Mouse (Mus musculus): Measurements from ENCODE around the gene March10. TPM values are rescaled to one million over a fixed set of nuclear protein-coding genes. Genes with fewer than 3 reads are reported as not detected.

The March10 gene
- 0.13 TPM for polyA plus RNA-seq (2012; fragmentation: generic; extraction: Trizol)

- Histone ChIP-seq H3ac (ENCODE audit: control insufficient read depth, insufficient read length) (no peak within 1 kb of the TSS), H3K4me2 (ENCODE audit: low read depth) (no peak within 1 kb of the TSS), H3K4me3 (no peak within 1 kb of the TSS), H3K36me3 (ENCODE audit: control insufficient read depth, insufficient read depth) (no peaks in the 10 kb centered on the region), H3K27me3 (ENCODE audit: control insufficient read depth, insufficient read depth, insufficient read length) (no peaks in the 10 kb centered on the region), H3K79me2 (ENCODE audit: control insufficient read depth, insufficient read depth) (no peaks in the 10 kb centered on the region)
- TF ChIP-seq POLR2AphosphoS2 (IDR thresholded peaks at IDR 0.05; ENCODE audit: insufficient read length, low read depth), result no peak
- no peak for TF ChIP-seq TCF12 (IDR thresholded peaks at IDR 0.05; ENCODE audit: insufficient read depth, poor library complexity, severe bottlenecking)
- TF ChIP-seq MAX (IDR thresholded peaks at IDR 0.05; ENCODE audit: low read depth), result no peak
- TF ChIP-seq E2F4 (IDR thresholded peaks at IDR 0.05; ENCODE audit: insufficient read depth), result no peak
- no peak for TF ChIP-seq CEBPB (IDR thresholded peaks at IDR 0.05; ENCODE audit: insufficient read depth, poor library complexity, severe bottlenecking)
- TF ChIP-seq REST (IDR thresholded peaks at IDR 0.05; ENCODE audit: insufficient read depth, insufficient read length), result no peak
- no peak for TF ChIP-seq SRF (IDR thresholded peaks at IDR 0.05; ENCODE audit: control insufficient read depth, insufficient read length, low read depth)
- TF ChIP-seq USF1 (IDR thresholded peaks at IDR 0.05; ENCODE audit: low read depth), result no peak
- no peak for TF ChIP-seq MYOG (IDR thresholded peaks at IDR 0.05; ENCODE audit: control insufficient read depth in 1 of 3, insufficient read depth in 1 of 3, insufficient read length in 2 of 3, low read depth in 2 of 3)
- no peak for TF ChIP-seq TCF3 (IDR thresholded peaks at IDR 0.05; ENCODE audit: insufficient read length, low read depth)
- TF ChIP-seq MYOD1 (IDR thresholded peaks at IDR 0.05; ENCODE audit: control insufficient read depth in 1 of 3, insufficient read length in 2 of 3, low read depth in 2 of 3), result no peak
- no peak for TF ChIP-seq POLR2A (IDR thresholded peaks at IDR 0.05; ENCODE audit: insufficient read length, low read depth)
Observed at GRCm38 (mm10) chr11:105456497-105456907, at the start of gene March10. Gene March10, minus strand, starts transcription at chr11:105456735.

- Histone ChIP-seq H3K27me3 (ENCODE audit: control insufficient read depth, insufficient read depth, insufficient read length) (no peaks in the 10 kb centered on the region), H3K79me2 (ENCODE audit: control insufficient read depth, insufficient read depth) (no peaks in the 10 kb centered on the region), H3K4me3 (no peak overlapping the region), H3ac (ENCODE audit: control insufficient read depth, insufficient read length) (no peak overlapping the region), H3K36me3 (ENCODE audit: control insufficient read depth, insufficient read depth) (no peaks in the 10 kb centered on the region), H3K4me2 (ENCODE audit: low read depth) (no peak overlapping the region)
- TF ChIP-seq SRF (IDR thresholded peaks at IDR 0.05; ENCODE audit: control insufficient read depth, insufficient read length, low read depth) (no peak), CEBPB (IDR thresholded peaks at IDR 0.05; ENCODE audit: insufficient read depth, poor library complexity, severe bottlenecking) (no peak), USF1 (IDR thresholded peaks at IDR 0.05; ENCODE audit: low read depth) (no peak), POLR2AphosphoS2 (IDR thresholded peaks at IDR 0.05; ENCODE audit: insufficient read length, low read depth) (no peak), MAX (IDR thresholded peaks at IDR 0.05; ENCODE audit: low read depth) (no peak), TCF3 (IDR thresholded peaks at IDR 0.05; ENCODE audit: insufficient read length, low read depth) (no peak), POLR2A (IDR thresholded peaks at IDR 0.05; ENCODE audit: insufficient read length, low read depth) (no peak), REST (IDR thresholded peaks at IDR 0.05; ENCODE audit: insufficient read depth, insufficient read length) (no peak), E2F4 (IDR thresholded peaks at IDR 0.05; ENCODE audit: insufficient read depth) (no peak), MYOG (IDR thresholded peaks at IDR 0.05; ENCODE audit: control insufficient read depth in 1 of 3, insufficient read depth in 1 of 3, insufficient read length in 2 of 3, low read depth in 2 of 3) (no peak), MYOD1 (IDR thresholded peaks at IDR 0.05; ENCODE audit: control insufficient read depth in 1 of 3, insufficient read length in 2 of 3, low read depth in 2 of 3) (no peak), TCF12 (IDR thresholded peaks at IDR 0.05; ENCODE audit: insufficient read depth, poor library complexity, severe bottlenecking) (no peak)
Observed at GRCm38 (mm10) chr11:105506322-105506721, 49.8 kb upstream of the March10 start.

GRCm38 (mm10) chr11:105505038-105505437, 48.5 kb upstream of the March10 start:
- Histone ChIP-seq H3K4me2 (ENCODE audit: low read depth) (no peak overlapping the region), H3K79me2 (ENCODE audit: control insufficient read depth, insufficient read depth) (no peaks in the 10 kb centered on the region), H3ac (ENCODE audit: control insufficient read depth, insufficient read length) (no peak overlapping the region), H3K36me3 (ENCODE audit: control insufficient read depth, insufficient read depth) (no peaks in the 10 kb centered on the region), H3K4me3 (no peak overlapping the region), H3K27me3 (ENCODE audit: control insufficient read depth, insufficient read depth, insufficient read length) (no peaks in the 10 kb centered on the region)
- TF ChIP-seq USF1 (IDR thresholded peaks at IDR 0.05; ENCODE audit: low read depth) (no peak), TCF3 (IDR thresholded peaks at IDR 0.05; ENCODE audit: insufficient read length, low read depth) (no peak), POLR2A (IDR thresholded peaks at IDR 0.05; ENCODE audit: insufficient read length, low read depth) (no peak), POLR2AphosphoS2 (IDR thresholded peaks at IDR 0.05; ENCODE audit: insufficient read length, low read depth) (no peak), CEBPB (IDR thresholded peaks at IDR 0.05; ENCODE audit: insufficient read depth, poor library complexity, severe bottlenecking) (no peak), MYOD1 (IDR thresholded peaks at IDR 0.05; ENCODE audit: control insufficient read depth in 1 of 3, insufficient read length in 2 of 3, low read depth in 2 of 3) (no peak), REST (IDR thresholded peaks at IDR 0.05; ENCODE audit: insufficient read depth, insufficient read length) (no peak), MAX (IDR thresholded peaks at IDR 0.05; ENCODE audit: low read depth) (no peak)

- Histone ChIP-seq H3K36me3 (ENCODE audit: control insufficient read depth, insufficient read depth) (no peaks in the 10 kb centered on the region), H3K79me2 (ENCODE audit: control insufficient read depth, insufficient read depth) (no peaks in the 10 kb centered on the region), H3ac (ENCODE audit: control insufficient read depth, insufficient read length) (no peak overlapping the region), H3K4me2 (ENCODE audit: low read depth) (no peak overlapping the region), H3K4me3 (no peak overlapping the region), H3K27me3 (ENCODE audit: control insufficient read depth, insufficient read depth, insufficient read length) (no peaks in the 10 kb centered on the region)
- TF ChIP-seq POLR2A (IDR thresholded peaks at IDR 0.05; ENCODE audit: insufficient read length, low read depth) (no peak), REST (IDR thresholded peaks at IDR 0.05; ENCODE audit: insufficient read depth, insufficient read length) (no peak), CEBPB (IDR thresholded peaks at IDR 0.05; ENCODE audit: insufficient read depth, poor library complexity, severe bottlenecking) (no peak), USF1 (IDR thresholded peaks at IDR 0.05; ENCODE audit: low read depth) (peak; percentile 23), MYOD1 (IDR thresholded peaks at IDR 0.05; ENCODE audit: control insufficient read depth in 1 of 3, insufficient read length in 2 of 3, low read depth in 2 of 3) (peak in 1 of 3 experiments; percentile 56)
Observed at GRCm38 (mm10) chr11:105502311-105502710, 45.8 kb upstream of the March10 start.

GRCm38 (mm10) chr11:105497505-105497904, 41.0 kb upstream of the March10 start:
- Histone ChIP-seq H3K4me3 (no peak overlapping the region), H3K36me3 (ENCODE audit: control insufficient read depth, insufficient read depth) (no peaks in the 10 kb centered on the region), H3K79me2 (ENCODE audit: control insufficient read depth, insufficient read depth) (no peaks in the 10 kb centered on the region), H3K27me3 (ENCODE audit: control insufficient read depth, insufficient read depth, insufficient read length) (no peaks in the 10 kb centered on the region), H3ac (ENCODE audit: control insufficient read depth, insufficient read length) (no peak overlapping the region), H3K4me2 (ENCODE audit: low read depth) (no peak overlapping the region)
- no peak for TF ChIP-seq TCF3 (IDR thresholded peaks at IDR 0.05; ENCODE audit: insufficient read length, low read depth)
- TF ChIP-seq REST (IDR thresholded peaks at IDR 0.05; ENCODE audit: insufficient read depth, insufficient read length), result no peak
- TF ChIP-seq CEBPB (IDR thresholded peaks at IDR 0.05; ENCODE audit: insufficient read depth, poor library complexity, severe bottlenecking), result no peak
- no peak for TF ChIP-seq MYOD1 (IDR thresholded peaks at IDR 0.05; ENCODE audit: control insufficient read depth in 1 of 3, insufficient read length in 2 of 3, low read depth in 2 of 3)
- no peak for TF ChIP-seq MYOG (IDR thresholded peaks at IDR 0.05; ENCODE audit: control insufficient read depth in 1 of 3, insufficient read depth in 1 of 3, insufficient read length in 2 of 3, low read depth in 2 of 3)
- no peak for TF ChIP-seq TCF12 (IDR thresholded peaks at IDR 0.05; ENCODE audit: insufficient read depth, poor library complexity, severe bottlenecking)
- TF ChIP-seq POLR2A (IDR thresholded peaks at IDR 0.05; ENCODE audit: insufficient read length, low read depth), result no peak
- no peak for TF ChIP-seq MAX (IDR thresholded peaks at IDR 0.05; ENCODE audit: low read depth)
- TF ChIP-seq E2F4 (IDR thresholded peaks at IDR 0.05; ENCODE audit: insufficient read depth), result no peak
- TF ChIP-seq POLR2AphosphoS2 (IDR thresholded peaks at IDR 0.05; ENCODE audit: insufficient read length, low read depth), result no peak
- TF ChIP-seq USF1 (IDR thresholded peaks at IDR 0.05; ENCODE audit: low read depth), result no peak
- no peak for TF ChIP-seq SRF (IDR thresholded peaks at IDR 0.05; ENCODE audit: control insufficient read depth, insufficient read length, low read depth)
